Mouse (Mus musculus) CH12.LX (cell line): ENCODE measurements at regions not wholly inside any gene's neighbourhood (a gene's known extent, or its start where the extent isn't known, plus 50 kb on each side); places are given as distances from the start of the nearest gene placed in this dataset.

ENCODE experiments used
- DNase-seq: peaks from one replicate; pipeline ENCODE4 v3.0.0-alpha.2; 2013; ENCODE audit errors: extremely low read depth
- H3K27ac ChIP-seq: 2 replicates; pipeline ENCODE4 v1.5.1; 2012; ENCODE audit warnings: low read depth, mild to moderate bottlenecking, control low read depth, moderate library complexity; ENCODE audit not compliant: insufficient read depth
- H3K27me3 ChIP-seq: replicated peaks from 2 replicates; pipeline ENCODE3; 2012; ENCODE audit warnings: inconsistent platforms
- H3K36me3 ChIP-seq, 2 experiments: replicated peaks in 1 of 2; 2 replicates each; pipeline versions ENCODE3 to v1.6.1; 2012; ENCODE audit warnings: inconsistent platforms in 1 of 2, low read length in 1 of 2, mild to moderate bottlenecking in 1 of 2, mixed read lengths in 1 of 2, moderate library complexity in 1 of 2; ENCODE audit not compliant: control insufficient read depth in 1 of 2, insufficient read depth in 1 of 2
- H3K4me1 ChIP-seq, 2 experiments: 2 replicates each; pipeline ENCODE4 v1.6.1; 2012; ENCODE audit warnings: inconsistent platforms in 1 of 2, moderate library complexity in 1 of 2; ENCODE audit not compliant: insufficient read depth in 2 of 2, control insufficient read depth in 1 of 2
- H3K4me2 ChIP-seq: 2 replicates; pipeline ENCODE4 v1.6.1; 2012; ENCODE audit warnings: low read depth, mild to moderate bottlenecking, control low read depth; ENCODE audit not compliant: poor library complexity, insufficient read depth, severe bottlenecking
- H3K4me3 ChIP-seq, 3 experiments: fragments of 150-350 bp in 1 of 3; sonication (generic) in 1 of 3; replicated peaks in 1 of 3; 2 replicates each; pipeline versions ENCODE3 to v1.5.1; 2011 to 2012; ENCODE audit warnings: low read depth in 2 of 3, low read length in 2 of 3, mild to moderate bottlenecking in 2 of 3, moderate library complexity in 2 of 3, control low read depth in 1 of 3, improper control_type of control experiment in 1 of 3, inconsistent platforms in 1 of 3, mixed read lengths in 1 of 3; ENCODE audit not compliant: poor library complexity in 1 of 3
- H3K79me2 ChIP-seq: replicated peaks from 2 replicates; pipeline ENCODE4 v1.6.1; 2012; ENCODE audit warnings: mild to moderate bottlenecking, moderate library complexity; ENCODE audit not compliant: control insufficient read depth, poor library complexity, insufficient read depth, severe bottlenecking; ENCODE audit errors: extremely low read depth
- H3K9ac ChIP-seq: 2 replicates; pipeline ENCODE4 v1.6.1; 2012; ENCODE audit warnings: low read depth, mild to moderate bottlenecking, control low read depth, moderate library complexity; ENCODE audit not compliant: insufficient read depth
- H3K9me3 ChIP-seq: replicated peaks from 2 replicates; pipeline ENCODE3; 2012; ENCODE audit warnings: low read length, inconsistent platforms, mixed read lengths
- JUN ChIP-seq: IDR thresholded peaks from 2 replicates; pipeline ENCODE4 v1.6.1; 2011; ENCODE audit warnings: low read depth, mild to moderate bottlenecking, low read length, improper control_type of control experiment, moderate library complexity; ENCODE audit not compliant: insufficient read depth
- JUND ChIP-seq: conservative IDR thresholded peaks from 2 replicates; pipeline ENCODE4 v1.6.1; 2011; ENCODE audit warnings: low read depth, low read length, improper control_type of control experiment
- MAFK ChIP-seq: IDR thresholded peaks from 2 replicates; pipeline ENCODE4 v1.6.1; 2011; ENCODE audit warnings: low read length, improper control_type of control experiment; ENCODE audit not compliant: insufficient replicate concordance
- MAX ChIP-seq: IDR thresholded peaks from 2 replicates; pipeline ENCODE4 v1.6.1; 2011; ENCODE audit warnings: low read length, improper control_type of control experiment
- MXI1 ChIP-seq: IDR thresholded peaks from 2 replicates; pipeline ENCODE4 v1.6.1; 2011; ENCODE audit warnings: mild to moderate bottlenecking, low read depth, low read length, improper control_type of control experiment
- NELFE ChIP-seq: IDR thresholded peaks from 2 replicates; pipeline ENCODE4 v1.6.1; 2011; ENCODE audit warnings: low read depth, low read length, improper control_type of control experiment
- NRF1 ChIP-seq: IDR thresholded peaks from 2 replicates; pipeline ENCODE4 v1.6.1; 2014; ENCODE audit warnings: low read depth, mild to moderate bottlenecking, inconsistent platforms, low read length, improper control_type of control experiment, moderate library complexity
- PAX5 ChIP-seq: IDR thresholded peaks from 2 replicates; pipeline ENCODE4 v1.6.1; 2012; ENCODE audit warnings: low read length, inconsistent platforms, mixed read lengths
- SIN3A ChIP-seq: IDR thresholded peaks from 2 replicates; pipeline ENCODE4 v1.6.1; 2012; ENCODE audit warnings: low read length, improper control_type of control experiment, inconsistent platforms
- SMC3 ChIP-seq: IDR thresholded peaks from 2 replicates; pipeline ENCODE4 v1.6.1; 2011; ENCODE audit warnings: low read depth, low read length, improper control_type of control experiment
- TCF12 ChIP-seq: IDR thresholded peaks from 2 replicates; pipeline ENCODE4 v1.6.1; 2014; ENCODE audit warnings: low read depth, mild to moderate bottlenecking, inconsistent platforms, low read length, improper control_type of control experiment
- USF1 ChIP-seq: IDR thresholded peaks from 2 replicates; pipeline ENCODE4 v1.6.1; 2014; ENCODE audit warnings: low read depth, mild to moderate bottlenecking, inconsistent platforms, low read length, improper control_type of control experiment
- ZKSCAN1 ChIP-seq: IDR thresholded peaks from 2 replicates; pipeline ENCODE4 v1.6.1; 2012; ENCODE audit warnings: low read depth, inconsistent platforms, low read length, improper control_type of control experiment, borderline replicate concordance
- ZNF384 ChIP-seq: IDR thresholded peaks from 2 replicates; pipeline ENCODE4 v1.6.1; 2012; ENCODE audit warnings: low read depth, low read length, improper control_type of control experiment, inconsistent platforms
- dilution Hi-C: fragments of 300-500 bp; cut with MboI; formaldehyde crosslinking; loops from 2 replicates; pipeline ENCODE4 v1.14.3; 2020; ENCODE audit warnings: low sequenced_read_pairs; ENCODE audit not compliant: extremely low pct_unique_long_range_greater_than_20kb, extremely low pct_ligation_motif_present
- in situ Hi-C: fragments of 300-500 bp; cut with MboI; formaldehyde crosslinking; loops from 3 replicates; pipeline ENCODE4 v1.14.3; 2019; ENCODE audit warnings: low sequenced_read_pairs, low pct_ligation_motif_present, low pct_unique_long_range_greater_than_20kb, mixed read lengths

DNA sequence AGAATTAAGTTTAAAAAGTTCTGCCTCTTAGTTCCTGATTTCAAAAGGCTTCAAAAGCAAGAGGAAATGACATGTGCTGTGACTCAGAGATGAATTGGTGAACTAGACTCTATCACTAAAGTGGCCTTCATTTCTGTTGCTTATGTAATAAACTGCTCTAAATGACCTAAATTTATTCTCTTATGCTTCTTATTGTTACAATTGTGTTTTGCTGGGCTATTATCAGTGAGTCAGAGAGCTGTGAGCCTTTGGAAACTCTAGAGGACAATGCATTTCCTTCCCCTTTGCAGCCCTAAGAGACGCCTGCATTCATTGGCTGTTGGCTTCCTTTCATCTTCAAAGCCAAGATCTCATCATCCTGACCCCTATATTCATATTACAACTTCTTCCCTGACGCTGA, 501.5 kb upstream of the Cited2 start:
- DNase-seq: no peak
- dilution Hi-C loops: no loop called here
- Histone ChIP-seq H3K27ac (no peak overlapping the region), H3K9ac (no peak overlapping the region), H3K27me3 (no peaks in the 10 kb centered on the region), H3K36me3 (no peaks in the 10 kb centered on the region), H3K79me2 (no peaks in the 10 kb centered on the region), H3K4me2 (no peak overlapping the region), H3K9me3 (no peaks in the 10 kb centered on the region), H3K4me1 (peaks cover 0 to 3% of the 10 kb centered on the region in 2 experiments; a peak in 2 of 4 replicates), H3K4me3 (no peak overlapping the region)
- no peak for TF ChIP-seq NRF1
- no peak for TF ChIP-seq TCF12
- no peak for TF ChIP-seq PAX5
- no peak for TF ChIP-seq JUND
- in situ Hi-C loops: no loop called here

DNA sequence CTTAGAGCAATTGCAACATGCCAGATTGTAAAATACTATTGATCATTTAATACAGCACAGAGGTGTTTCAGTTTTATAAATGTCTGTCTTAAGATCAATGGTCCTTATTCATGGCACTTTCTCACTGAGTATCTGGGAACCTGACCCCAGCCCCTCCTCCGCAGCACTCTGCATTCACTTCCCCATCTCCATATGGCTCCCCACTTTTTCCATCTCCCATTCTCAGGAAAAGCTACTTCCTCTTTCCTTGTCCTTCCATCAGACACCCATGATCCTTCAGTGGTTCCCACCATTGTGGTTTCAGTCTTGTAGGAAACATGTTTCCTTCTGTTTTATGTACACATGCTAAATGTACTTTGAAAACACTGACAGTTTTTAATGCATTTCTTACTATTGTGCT, 497.3 kb upstream of the Cited2 start:
- no peak overlapping the region for H3K27ac ChIP-seq
- H3K9ac ChIP-seq: no peak overlapping the region
- no peak overlapping the region for H3K4me3 ChIP-seq
- peaks cover 0 to 3% of the 10 kb centered on the region in 2 experiments; a peak in 2 of 4 replicates for H3K4me1 ChIP-seq
- TF ChIP-seq SIN3A (no peak), MAX (no peak), ZNF384 (no peak), TCF12 (no peak), MXI1 (no peak), SMC3 (no peak)
- no peaks in the 10 kb centered on the region for H3K36me3 ChIP-seq
- no peaks in the 10 kb centered on the region for H3K27me3 ChIP-seq
- H3K79me2 ChIP-seq: no peaks in the 10 kb centered on the region; the same call in 1 of the 2 replicates
- DNase-seq: no peak
- in situ Hi-C loops: no loop called here
- no peaks in the 10 kb centered on the region for H3K9me3 ChIP-seq
- dilution Hi-C loops: no loop called here
- H3K4me2 ChIP-seq: no peak overlapping the region

DNA sequence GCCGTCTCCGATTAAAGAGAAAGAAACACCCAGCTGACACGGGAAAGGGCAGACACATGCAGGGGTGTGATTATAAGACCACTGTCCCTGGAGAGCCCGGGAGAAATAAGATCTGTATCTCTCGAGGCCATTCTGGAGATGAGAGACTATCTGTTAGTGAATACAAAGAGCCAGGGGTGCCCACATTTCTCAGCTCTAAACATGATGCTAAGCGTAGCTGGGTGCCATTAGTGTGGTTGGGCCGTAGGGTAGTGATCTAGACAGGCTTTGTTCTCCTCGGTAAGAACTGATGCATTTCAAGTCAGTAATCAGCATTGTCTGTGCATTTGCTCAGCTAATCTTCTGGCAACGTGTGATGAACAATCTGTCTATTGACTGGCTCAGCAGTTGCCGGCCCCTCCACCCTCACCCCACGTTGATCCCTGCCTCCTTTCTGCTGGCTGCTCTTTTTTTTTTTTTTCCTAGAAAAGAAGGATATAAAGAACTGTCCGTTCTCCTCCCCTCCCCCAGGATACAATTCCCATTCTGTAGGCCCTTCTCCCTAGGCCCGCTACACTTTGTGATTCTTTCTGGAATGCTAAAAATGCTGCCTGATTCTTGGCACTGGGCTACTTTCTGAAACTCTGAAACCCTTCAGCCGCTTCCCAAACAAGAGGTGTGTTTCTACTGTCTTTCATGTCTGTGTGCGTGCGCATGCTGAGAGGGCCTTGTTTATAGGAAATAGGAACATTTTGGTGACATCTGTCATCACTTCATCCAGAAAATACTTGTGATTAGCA, 492.8 kb upstream of the Cited2 start:
- Histone ChIP-seq H3K9ac (no peak overlapping the region), H3K27me3 (no peaks in the 10 kb centered on the region), H3K4me3 (no peak overlapping the region), H3K79me2 (no peaks in the 10 kb centered on the region; the same call in 1 of the 2 replicates), H3K27ac (no peak overlapping the region), H3K36me3 (no peaks in the 10 kb centered on the region)
- no peak for DNase-seq
- dilution Hi-C loops: no loop called here
- in situ Hi-C loops: no loop called here
- no peak for TF ChIP-seq ZNF384
- no peak for TF ChIP-seq USF1
- no peak for TF ChIP-seq NELFE
- no peak for TF ChIP-seq ZKSCAN1
- TF ChIP-seq JUN: no peak
- TF ChIP-seq MAFK: no peak
- TF ChIP-seq, all 38 proteins: peak for 0
- no peak overlapping the region for H3K4me2 ChIP-seq
- H3K4me1 ChIP-seq: peaks cover 0 to 3% of the 10 kb centered on the region in 2 experiments; a peak in 3 of 4 replicates
- no peaks in the 10 kb centered on the region for H3K9me3 ChIP-seq
